Comparison of ENCODE assay signal across 23 mouse cellular contexts in genomic region chr3:53434610-53435009, GRCm38 (mm10). TPM values are rescaled to one million over a fixed set of nuclear protein-coding genes. Genes with fewer than 3 reads are reported as not detected.
DNase-seq lines count a peak whose midpoint lies in the region; ATAC-seq and TF ChIP-seq lines count a peak whose summit lies in the region.
"Had no signal": no experiment of that assay in that cellular context is flagged by ENCODE, and none has a peak within 500 bp of the region (broad histone marks: within the 10 kb centered on the region; RNA-seq: fewer than 3 reads in every experiment).

No protein-coding gene starts in this region.

- no peak overlapping the region for H3K9ac ChIP-seq in kidney, postnatal 0 days (ENCODE audit: low read depth, low read length)
- no peak overlapping the region for H3K9ac ChIP-seq in midbrain, postnatal 0 days (replicated peaks; ENCODE audit: low read length, poor library complexity, severe bottlenecking)
- H3K9ac ChIP-seq in midbrain, embryonic 13.5 days (replicated peaks): no peak overlapping the region
- H3K9ac ChIP-seq in MEL (ENCODE audit: control insufficient read depth, low read depth, low read length, poor library complexity, severe bottlenecking): no peak overlapping the region
- H3K9ac ChIP-seq: kidney, embryonic 15.5 days had no signal

- no peak for TF ChIP-seq POLR2A in MEL (IDR thresholded peaks at IDR 0.05; ENCODE audit: control insufficient read depth in 1 of 2, insufficient read depth in 1 of 2, low read depth in 1 of 2, low read length in 2 of 2, poor library complexity in 1 of 2)

- no peak overlapping the region for H3K4me3 ChIP-seq in kidney, postnatal 0 days (replicated peaks; ENCODE audit: low read depth, low read length)
- no peak overlapping the region for H3K4me3 ChIP-seq in midbrain, postnatal 0 days (ENCODE audit: low read depth, low read length)
- no peak overlapping the region for H3K4me3 ChIP-seq in midbrain, embryonic 13.5 days (replicated peaks)
- H3K4me3 ChIP-seq in MEL (ENCODE audit: control insufficient read depth in 1 of 2, insufficient read depth in 1 of 2, low read depth in 2 of 2, low read length in 2 of 2): no peak overlapping the region
- H3K4me3 ChIP-seq: erythroblast, embryonic 14.5 days; gastrocnemius, adult 2 months; kidney, embryonic 15.5 days; left cerebral cortex, adult 2 months had no signal

- ATAC-seq in kidney, postnatal 0 days (replicated peaks; ENCODE audit: low FRiP score, low read depth): no peak
- ATAC-seq in midbrain, postnatal 0 days (ENCODE audit: low FRiP score): no peak
- no peak for ATAC-seq in midbrain, embryonic 13.5 days
- ATAC-seq: activated CD4-positive, CD25-positive, alpha-beta regulatory T cell, adult 4 months; inflammation-experienced regulatory T-cells, adult 6 months had no signal

- no peak for TF ChIP-seq RAD21 in MEL (IDR thresholded peaks at IDR 0.05; ENCODE audit: low read depth, low read length)

- H3K27me3 ChIP-seq in kidney, postnatal 0 days (ENCODE audit: insufficient read depth, low read length): no peaks in the 10 kb centered on the region
- H3K27me3 ChIP-seq in midbrain, postnatal 0 days (ENCODE audit: insufficient read depth, low read length): no peaks in the 10 kb centered on the region
- no peaks in the 10 kb centered on the region for H3K27me3 ChIP-seq in midbrain, embryonic 13.5 days
- no peaks in the 10 kb centered on the region for H3K27me3 ChIP-seq in MEL (ENCODE audit: control insufficient read depth in 1 of 2, insufficient read depth in 2 of 2, low read length in 2 of 2)
- no peaks in the 10 kb centered on the region for H3K27me3 ChIP-seq in splenic B cell, adult 2 months (ENCODE audit: control insufficient read depth, insufficient read depth, low read length, poor library complexity, severe bottlenecking)
- H3K27me3 ChIP-seq: kidney, embryonic 15.5 days had no signal

- TF ChIP-seq CTCF in kidney, postnatal 0 days (IDR thresholded peaks at IDR 0.05; ENCODE audit: low read depth): peak; percentile 37
- TF ChIP-seq CTCF in midbrain, postnatal 0 days (IDR thresholded peaks at IDR 0.05): peak; percentile 36
- TF ChIP-seq CTCF in MEL (IDR thresholded peaks at IDR 0.05 in 2 of 3, conservative IDR thresholded peaks at IDR 0.05 in 1 of 3; ENCODE audit: control insufficient read depth in 1 of 3, insufficient read depth in 1 of 3, low read depth in 2 of 3, low read length in 3 of 3, poor library complexity in 1 of 3, severe bottlenecking in 1 of 3): peak in 2 of 3 experiments; percentile 21 to 32; a peak in 3 of 6 replicates

- no peak for TF ChIP-seq EP300 in MEL (IDR thresholded peaks at IDR 0.05; ENCODE audit: low read depth in 1 of 2, low read length in 2 of 2)

- H3K9me3 ChIP-seq in kidney, postnatal 0 days (replicated peaks; ENCODE audit: low read length): no peaks in the 10 kb centered on the region
- H3K9me3 ChIP-seq in midbrain, postnatal 0 days (ENCODE audit: low read length): no peaks in the 10 kb centered on the region
- H3K9me3 ChIP-seq in midbrain, embryonic 13.5 days: no peaks in the 10 kb centered on the region
- no peaks in the 10 kb centered on the region for H3K9me3 ChIP-seq in MEL (replicated peaks; ENCODE audit: insufficient read depth, low read length)
- H3K9me3 ChIP-seq: kidney, embryonic 15.5 days had no signal

- no peaks in the 10 kb centered on the region for H3K4me1 ChIP-seq in kidney, postnatal 0 days (replicated peaks; ENCODE audit: insufficient read depth, low read length)
- no peaks in the 10 kb centered on the region for H3K4me1 ChIP-seq in midbrain, postnatal 0 days (ENCODE audit: insufficient read depth, low read length)
- no peaks in the 10 kb centered on the region; the same call in 1 of the 2 replicates for H3K4me1 ChIP-seq in midbrain, embryonic 13.5 days (replicated peaks)
- no peaks in the 10 kb centered on the region; a peak in 1 of 4 replicates for H3K4me1 ChIP-seq in MEL (ENCODE audit: control insufficient read depth in 1 of 2, insufficient read depth in 2 of 2, low read length in 2 of 2)
- H3K4me1 ChIP-seq: kidney, embryonic 15.5 days had no signal

- no peak for DNase-seq in kidney, postnatal 0 days (ENCODE audit: low spot score)
- no peak for DNase-seq in kidney, adult 8-10 months
- DNase-seq in midbrain, postnatal 0 days (ENCODE audit: low spot score): no peak
- DNase-seq in MEL (ENCODE audit: low read depth, low spot score): peak; percentile 12
- DNase-seq in splenic B cell, adult 2 months (ENCODE audit: low read depth, low spot score): peak; percentile 15
- DNase-seq in adrenal gland, postnatal 25 days: no peak
- no peak for DNase-seq in gastrocnemius, postnatal 4 days (ENCODE audit: low spot score in 2 of 2)
- DNase-seq: gastrocnemius, adult 2 months; midbrain, embryonic 14.5 days had no signal

- WGBS in kidney, postnatal 0 days: 81% methylated on average over 3 of the region's 3 CpGs
- 73% methylated on average over 3 of the region's 3 CpGs for WGBS in midbrain, postnatal 0 days
- WGBS in midbrain, embryonic 13.5 days: 75% methylated on average over 3 of the region's 3 CpGs

- H3K4me2 ChIP-seq in kidney, postnatal 0 days (ENCODE audit: low read length): no peak overlapping the region
- H3K4me2 ChIP-seq in midbrain, postnatal 0 days (ENCODE audit: low read depth, low read length, poor library complexity, severe bottlenecking): no peak overlapping the region
- H3K4me2 ChIP-seq in midbrain, embryonic 13.5 days (replicated peaks): no peak overlapping the region
- H3K4me2 ChIP-seq: kidney, embryonic 15.5 days had no signal

- H3K27ac ChIP-seq in kidney, postnatal 0 days: no peak overlapping the region
- no peak overlapping the region for H3K27ac ChIP-seq in midbrain, postnatal 0 days (ENCODE audit: low read depth, low read length)
- H3K27ac ChIP-seq in midbrain, embryonic 13.5 days: no peak overlapping the region
- H3K27ac ChIP-seq in MEL (ENCODE audit: control insufficient read depth, low read depth, low read length): no peak overlapping the region
- H3K27ac ChIP-seq: gastrocnemius, adult 2 months; kidney, embryonic 15.5 days; left cerebral cortex, adult 2 months had no signal

- no peaks in the 10 kb centered on the region for H3K36me3 ChIP-seq in kidney, postnatal 0 days (ENCODE audit: insufficient read depth, low read length)
- H3K36me3 ChIP-seq in midbrain, postnatal 0 days (ENCODE audit: insufficient read depth, low read length): no peaks in the 10 kb centered on the region
- H3K36me3 ChIP-seq in midbrain, embryonic 13.5 days: no peaks in the 10 kb centered on the region
- H3K36me3 ChIP-seq in MEL (ENCODE audit: control insufficient read depth in 1 of 2, insufficient read depth in 2 of 2, low read length in 2 of 2): no peaks in the 10 kb centered on the region
- H3K36me3 ChIP-seq in splenic B cell, adult 2 months (ENCODE audit: control insufficient read depth, insufficient read depth, low read length, poor library complexity, severe bottlenecking): no peaks in the 10 kb centered on the region
- H3K36me3 ChIP-seq: kidney, embryonic 15.5 days had no signal

- H3K79me2 ChIP-seq in MEL (ENCODE audit: control insufficient read depth, insufficient read depth, low read length, poor library complexity): no peaks in the 10 kb centered on the region

TF ChIP-seq in MEL, 35 proteins besides CTCF, POLR2A, EP300 and RAD21 (continues in another document):
- no peak for TF ChIP-seq MAZ (IDR thresholded peaks at IDR 0.05; ENCODE audit: low read depth, low read length)
- TF ChIP-seq GABPA (IDR thresholded peaks at IDR 0.05; ENCODE audit: low read depth, low read length): no peak
- no peak for TF ChIP-seq USF2 (IDR thresholded peaks at IDR 0.05; ENCODE audit: borderline replicate concordance in 1 of 2, insufficient read depth in 1 of 2, low read depth in 1 of 2, low read length in 2 of 2)
- no peak for TF ChIP-seq MAFK (IDR thresholded peaks at IDR 0.05; ENCODE audit: borderline replicate concordance, low read depth, low read length)
- TF ChIP-seq SIN3A (IDR thresholded peaks at IDR 0.05; ENCODE audit: low read length): no peak
- no peak for TF ChIP-seq RCOR1 (IDR thresholded peaks at IDR 0.05; ENCODE audit: low read depth, low read length)
- TF ChIP-seq USF1 (IDR thresholded peaks at IDR 0.05; ENCODE audit: low read depth, low read length): no peak
- no peak for TF ChIP-seq ETS1 (IDR thresholded peaks at IDR 0.05; ENCODE audit: low read depth, low read length)

RNA-seq across cellular contexts. Expression of gene Nhlrc3, which starts 28.5 kb away (rescaled TPM):
- 8.3 and 10.4 TPM in 2 replicates for polyA plus RNA-seq in kidney, postnatal 0 days (2015; fragmentation: Nextera tagmentation; extraction: Ambion mirVana)
- 13.1 and 16.9 TPM in 2 replicates for total RNA-seq in midbrain, postnatal 0 days (2014; rRNA removed)
- 8.0 and 9.0 TPM in 2 replicates for polyA plus RNA-seq in midbrain, postnatal 0 days (2015; fragmentation: Nextera tagmentation; extraction: Ambion mirVana)
- polyA plus RNA-seq in midbrain, embryonic 13.5 days (2015; fragmentation: Nextera tagmentation; extraction: Ambion mirVana): 9.7 and 11.8 TPM in 2 replicates
- total RNA-seq in MEL (2012; rRNA removed): 4.8 and 6.7 TPM in 2 replicates
- 1 to 10 TPM in 1 of 2 experiments, not detected in 1; 9.1 TPM for polyA plus RNA-seq in MEL (2012; ENCODE audit: insufficient read depth in 1 of 2, insufficient read length in 2 of 2, low read depth in 1 of 2, low replicate concordance in 2 of 2, missing spikeins in 1 of 2)
- total RNA-seq in adrenal gland, postnatal 25 days (2021): 9.5 and 12.4 TPM in 2 replicates
- 1 to 10 TPM; 7.3 to 7.9 TPM for total RNA-seq in gastrocnemius, postnatal 4 days (2021)

RNA-seq across cellular contexts. Expression of gene Proser1, which starts 28.9 kb away (rescaled TPM):
- 14.8 and 15.8 TPM in 2 replicates for polyA plus RNA-seq in kidney, postnatal 0 days (2015; fragmentation: Nextera tagmentation; extraction: Ambion mirVana)
- 4.6 and 4.9 TPM in 2 replicates for total RNA-seq in midbrain, postnatal 0 days (2014; rRNA removed)
- 10.7 and 15.1 TPM in 2 replicates for polyA plus RNA-seq in midbrain, postnatal 0 days (2015; fragmentation: Nextera tagmentation; extraction: Ambion mirVana)
- polyA plus RNA-seq in midbrain, embryonic 13.5 days (2015; fragmentation: Nextera tagmentation; extraction: Ambion mirVana): 28.7 and 33.2 TPM in 2 replicates
- 3.5 and 4.0 TPM in 2 replicates for total RNA-seq in MEL (2012; rRNA removed)
- polyA plus RNA-seq in MEL (2012; ENCODE audit: insufficient read depth in 1 of 2, insufficient read length in 2 of 2, low read depth in 1 of 2, low replicate concordance in 2 of 2, missing spikeins in 1 of 2): 100 to 1,000 TPM in 1 of 2 experiments, 10 to 100 TPM in 1; 24.6 to 107 TPM
- total RNA-seq in adrenal gland, postnatal 25 days (2021): 30.8 and 32.0 TPM in 2 replicates
- total RNA-seq in gastrocnemius, postnatal 4 days (2021): 10 to 100 TPM; 14.8 to 19.7 TPM

RNA-seq across cellular contexts. Expression of gene Stoml3, which starts 53.8 kb away (rescaled TPM):
- polyA plus RNA-seq in kidney, postnatal 0 days (2015; fragmentation: Nextera tagmentation; extraction: Ambion mirVana): 0.10 TPM in 1 of 2 replicates, not detected in the other
- 0.14 and 0.93 TPM in 2 replicates for total RNA-seq in midbrain, postnatal 0 days (2014; rRNA removed)
- 0.38 TPM in 1 of 2 replicates, not detected in the other for polyA plus RNA-seq in midbrain, postnatal 0 days (2015; fragmentation: Nextera tagmentation; extraction: Ambion mirVana)
- not detected in 2 replicates for polyA plus RNA-seq in midbrain, embryonic 13.5 days (2015; fragmentation: Nextera tagmentation; extraction: Ambion mirVana)
- total RNA-seq in MEL (2012; rRNA removed): not detected in 2 replicates
- not detected for polyA plus RNA-seq in MEL (2012; ENCODE audit: insufficient read depth in 1 of 2, insufficient read length in 2 of 2, low read depth in 1 of 2, low replicate concordance in 2 of 2, missing spikeins in 1 of 2)
- total RNA-seq in adrenal gland, postnatal 25 days (2021): not detected in 2 replicates
- not detected for total RNA-seq in gastrocnemius, postnatal 4 days (2021)
- total RNA-seq: ES-E14; gastrocnemius, adult 2 months; heart, adult 8-10 months; left cerebral cortex, adult 2 months had no signal
- polyA plus RNA-seq: activated CD4-positive, CD25-positive, alpha-beta regulatory T cell, adult 4 months; embryonic facial prominence, embryonic 11.5 days; erythroblast, embryonic 14.5 days; heart, postnatal 0 days; hindbrain, embryonic 11.5 days; inflammation-experienced regulatory T-cells, adult 6 months; limb, embryonic 11.5 days; liver, embryonic 16.5 days; midbrain, embryonic 14.5 days; urinary bladder, adult 2 months had no signal

Comparison
In these comparisons a context has a peak if more than half of its experiments do, and no peak if none do; other contexts are left out.
1. DNase-seq: peak in MEL (single experiment) and splenic B cell, adult 2 months (single experiment); none in kidney, postnatal 0 days (single experiment), kidney, adult 8-10 months (0 of 2), midbrain, postnatal 0 days (single experiment), adrenal gland, postnatal 25 days (single experiment) and gastrocnemius, postnatal 4 days (0 of 2).
2. Peak in every context shown above with its lines, with median percentiles within 50 percentile points of each other: CTCF ChIP-seq.